Mouse (Mus musculus): ENCODE results near the gene Mnat1. TPM values are rescaled to one million over a fixed set of nuclear protein-coding genes. Genes with fewer than 3 reads are reported as not detected.

Gene Mnat1
- total and polyA plus RNA-seq, 2 experiments from 2014 or later: 13.2 to 16.1 TPM

DNA sequence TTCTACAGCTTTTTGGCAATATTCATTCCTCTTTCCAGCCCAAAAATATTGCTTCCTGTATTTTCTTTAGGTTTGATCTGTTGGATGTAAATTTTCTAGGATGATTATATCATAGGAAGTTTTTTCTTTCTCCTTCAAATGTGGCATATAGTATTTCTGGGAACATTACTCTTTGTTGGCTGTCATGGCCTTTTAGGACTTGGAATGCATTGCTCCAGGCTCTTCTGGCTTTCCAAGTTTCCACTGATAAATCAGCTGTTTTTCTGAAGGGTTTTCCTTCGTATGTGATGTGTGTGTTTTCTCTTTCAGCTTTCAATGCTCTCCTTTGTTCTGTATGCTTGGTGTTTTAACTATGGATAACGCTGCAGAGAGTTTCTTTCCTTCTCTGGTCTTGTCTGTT, 131.5 kb downstream of the Mnat1 start:
- Histone ChIP-seq H3K4me3 (ENCODE audit: low read depth, low read length) (no peak overlapping the region), H3K9me3 (ENCODE audit: low read length) (no peaks in the 10 kb centered on the region), H3K27me3 (ENCODE audit: insufficient read depth, low read length) (no peaks in the 10 kb centered on the region), H3K9ac (replicated peaks; ENCODE audit: low read length, poor library complexity, severe bottlenecking) (no peak overlapping the region), H3K4me2 (ENCODE audit: low read depth, low read length, poor library complexity, severe bottlenecking) (no peak overlapping the region), H3K4me1 (ENCODE audit: insufficient read depth, low read length) (no peaks in the 10 kb centered on the region), H3K27ac (ENCODE audit: low read depth, low read length) (no peak overlapping the region), H3K36me3 (ENCODE audit: insufficient read depth, low read length) (no peaks in the 10 kb centered on the region)
- TF ChIP-seq CTCF (IDR thresholded peaks at IDR 0.05): no peak
- ATAC-seq (ENCODE audit: low FRiP score) (no peak), DNase-seq (ENCODE audit: low spot score) (no peak)
- WGBS: 79% methylated on average over 2 of the region's 2 CpGs

DNA sequence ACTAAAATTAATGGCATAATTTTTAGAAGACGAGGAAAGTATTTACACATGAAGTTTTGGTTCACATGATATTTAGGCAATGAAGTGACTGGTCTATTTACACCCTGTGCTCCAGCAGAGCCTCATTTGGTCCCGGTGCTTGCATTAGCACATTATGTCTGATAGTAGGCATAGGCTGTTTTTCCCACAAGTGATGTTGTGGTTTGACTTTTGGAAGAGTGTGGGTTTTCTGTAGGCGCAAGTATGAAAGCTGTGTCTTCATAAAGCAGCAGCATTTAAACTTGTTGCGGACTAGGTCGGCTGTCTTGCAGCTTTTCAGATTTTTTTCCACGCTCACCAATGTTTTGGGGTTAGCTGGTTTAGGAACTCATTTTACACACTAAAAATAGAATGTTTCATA, 135.8 kb downstream of the Mnat1 start:
- Histone ChIP-seq H3K9me3 (ENCODE audit: low read length) (no peaks in the 10 kb centered on the region), H3K9ac (replicated peaks; ENCODE audit: low read length, poor library complexity, severe bottlenecking) (no peak overlapping the region), H3K4me1 (ENCODE audit: insufficient read depth, low read length) (no peaks in the 10 kb centered on the region), H3K4me2 (ENCODE audit: low read depth, low read length, poor library complexity, severe bottlenecking) (no peak overlapping the region), H3K4me3 (ENCODE audit: low read depth, low read length) (no peak overlapping the region), H3K36me3 (ENCODE audit: insufficient read depth, low read length) (no peaks in the 10 kb centered on the region), H3K27me3 (ENCODE audit: insufficient read depth, low read length) (no peaks in the 10 kb centered on the region), H3K27ac (ENCODE audit: low read depth, low read length) (no peak overlapping the region)
- TF ChIP-seq CTCF (IDR thresholded peaks at IDR 0.05): no peak
- DNase-seq (ENCODE audit: low spot score): no peak
- WGBS: 94% methylated on average over 6 of the region's 6 CpGs
- ATAC-seq (ENCODE audit: low FRiP score): no peak

DNA sequence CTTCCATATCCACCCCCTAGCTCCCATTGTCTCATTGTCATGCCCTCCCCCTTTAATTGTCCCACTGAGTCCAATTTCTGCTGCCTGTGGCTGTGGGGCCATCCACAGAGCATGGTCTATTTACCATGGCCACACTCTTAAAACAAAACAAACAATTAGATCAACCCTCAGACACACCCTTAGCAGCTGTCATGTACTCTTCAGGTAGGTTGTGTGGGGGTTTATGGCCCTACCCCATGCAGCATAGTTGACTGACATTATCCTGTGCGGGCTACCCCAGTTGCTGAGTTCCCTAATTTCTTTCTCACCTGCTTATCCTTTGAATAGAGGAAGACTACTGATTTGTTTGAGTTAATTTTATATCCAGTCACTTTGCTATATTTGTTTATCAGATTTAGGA, 136.8 kb downstream of the Mnat1 start:
- Histone ChIP-seq H3K9ac (replicated peaks; ENCODE audit: low read length, poor library complexity, severe bottlenecking) (no peak overlapping the region), H3K27me3 (ENCODE audit: insufficient read depth, low read length) (no peaks in the 10 kb centered on the region), H3K4me2 (ENCODE audit: low read depth, low read length, poor library complexity, severe bottlenecking) (no peak overlapping the region), H3K4me3 (ENCODE audit: low read depth, low read length) (no peak overlapping the region), H3K27ac (ENCODE audit: low read depth, low read length) (no peak overlapping the region), H3K9me3 (ENCODE audit: low read length) (no peaks in the 10 kb centered on the region), H3K4me1 (ENCODE audit: insufficient read depth, low read length) (no peaks in the 10 kb centered on the region), H3K36me3 (ENCODE audit: insufficient read depth, low read length) (no peaks in the 10 kb centered on the region)
- 92% methylated on average over 1 of the region's 1 CpGs for WGBS
- TF ChIP-seq CTCF (IDR thresholded peaks at IDR 0.05): no peak
- no peak for ATAC-seq (ENCODE audit: low FRiP score)
- no peak for DNase-seq (ENCODE audit: low spot score)

DNA sequence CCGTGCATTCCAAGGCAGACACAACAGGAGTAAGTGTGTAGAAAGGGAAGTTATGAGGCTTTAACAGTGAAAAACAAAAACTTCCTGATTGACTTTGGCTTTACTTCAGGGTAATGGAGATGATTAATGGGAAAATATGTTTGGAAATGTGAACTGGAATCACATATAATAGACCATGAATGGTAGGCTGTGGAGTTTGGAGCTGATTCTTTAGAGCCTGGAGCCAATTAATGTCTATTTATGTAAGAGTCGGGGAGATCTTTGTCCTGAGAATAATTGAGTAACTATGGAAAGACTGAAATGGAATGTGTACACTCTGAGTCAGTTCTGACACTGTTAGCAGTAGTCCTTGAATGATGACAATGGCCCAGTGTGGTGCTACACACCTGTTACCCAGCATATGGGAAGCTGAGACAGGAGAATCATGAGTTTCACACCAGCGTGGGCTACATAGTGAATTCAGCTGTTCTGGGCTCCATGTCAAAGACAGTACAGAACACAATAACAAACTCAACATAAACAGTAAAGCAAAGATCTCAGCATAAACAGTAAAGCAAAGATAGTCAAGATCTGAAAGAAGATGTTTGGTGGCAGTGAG, 142.0 kb downstream of the Mnat1 start:
- H3K4me1 ChIP-seq (ENCODE audit: insufficient read depth, low read length): no peaks in the 10 kb centered on the region
- no peaks in the 10 kb centered on the region for H3K9me3 ChIP-seq (ENCODE audit: low read length)
- H3K4me2 ChIP-seq (ENCODE audit: low read depth, low read length, poor library complexity, severe bottlenecking): no peak overlapping the region
- no peaks in the 10 kb centered on the region for H3K27me3 ChIP-seq (ENCODE audit: insufficient read depth, low read length)
- H3K9ac ChIP-seq (replicated peaks; ENCODE audit: low read length, poor library complexity, severe bottlenecking): no peak overlapping the region
- no peak overlapping the region for H3K27ac ChIP-seq (ENCODE audit: low read depth, low read length)
- no peak for TF ChIP-seq CTCF (IDR thresholded peaks at IDR 0.05)
- DNase-seq (ENCODE audit: low spot score) (no peak), ATAC-seq (ENCODE audit: low FRiP score) (no peak)
- no peaks in the 10 kb centered on the region for H3K36me3 ChIP-seq (ENCODE audit: insufficient read depth, low read length)
- H3K4me3 ChIP-seq (ENCODE audit: low read depth, low read length): no peak overlapping the region
- WGBS: 89% methylated on average over 3 of the region's 3 CpGs

DNA sequence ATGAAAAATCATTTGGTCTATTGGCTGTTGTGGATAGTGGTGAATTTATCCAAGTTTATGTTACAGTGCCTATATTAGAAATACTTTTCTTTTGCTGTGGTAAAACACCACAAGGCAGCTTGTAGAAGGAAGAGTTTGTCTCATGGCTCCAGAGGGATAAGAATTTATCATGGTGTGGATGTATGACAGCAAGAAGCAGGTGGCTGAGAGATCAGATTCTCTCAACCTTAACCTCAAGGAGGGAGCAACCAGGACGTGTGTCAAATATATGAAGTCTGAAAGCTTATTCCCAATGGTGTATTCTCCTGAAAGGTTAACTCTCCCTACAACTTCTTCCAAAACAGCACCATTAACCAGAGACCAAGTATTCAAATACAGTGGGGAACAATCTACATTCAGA, 143.1 kb downstream of the Mnat1 start:
- no peak for TF ChIP-seq CTCF (IDR thresholded peaks at IDR 0.05)
- no peaks in the 10 kb centered on the region for H3K9me3 ChIP-seq (ENCODE audit: low read length)
- no peaks in the 10 kb centered on the region for H3K4me1 ChIP-seq (ENCODE audit: insufficient read depth, low read length)
- H3K36me3 ChIP-seq (ENCODE audit: insufficient read depth, low read length): no peaks in the 10 kb centered on the region
- H3K4me3 ChIP-seq (ENCODE audit: low read depth, low read length): no peak overlapping the region
- no peak overlapping the region for H3K4me2 ChIP-seq (ENCODE audit: low read depth, low read length, poor library complexity, severe bottlenecking)
- H3K27me3 ChIP-seq (ENCODE audit: insufficient read depth, low read length): no peaks in the 10 kb centered on the region
- no peak overlapping the region for H3K9ac ChIP-seq (replicated peaks; ENCODE audit: low read length, poor library complexity, severe bottlenecking)
- no peak for DNase-seq (ENCODE audit: low spot score)
- ATAC-seq (ENCODE audit: low FRiP score): no peak
- no peak overlapping the region for H3K27ac ChIP-seq (ENCODE audit: low read depth, low read length)
- WGBS: 87% methylated on average over 1 of the region's 1 CpGs

DNA sequence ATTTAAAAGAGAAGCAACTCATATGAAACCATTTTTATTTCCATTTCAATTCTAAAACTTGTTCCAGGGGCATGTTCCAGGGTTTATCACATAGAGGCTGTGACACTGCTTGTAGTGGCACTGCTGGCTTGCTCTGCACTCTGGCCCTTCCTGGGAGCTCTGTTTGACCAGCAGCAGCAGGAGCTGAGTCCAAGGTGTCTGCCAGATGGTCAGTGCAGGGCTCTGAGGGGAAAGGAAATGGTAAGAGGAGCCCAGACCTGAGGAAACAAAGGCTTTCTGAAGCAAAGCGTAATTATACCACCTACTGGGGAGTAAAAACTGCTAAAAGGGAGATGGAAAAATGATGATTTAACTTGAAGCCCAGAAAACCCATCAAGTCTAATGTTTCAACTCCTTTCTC, 145.0 kb downstream of the Mnat1 start:
- ATAC-seq (ENCODE audit: low FRiP score) (no peak), DNase-seq (ENCODE audit: low spot score) (no peak)
- Histone ChIP-seq H3K4me1 (ENCODE audit: insufficient read depth, low read length) (no peaks in the 10 kb centered on the region), H3K27me3 (ENCODE audit: insufficient read depth, low read length) (no peaks in the 10 kb centered on the region), H3K9ac (replicated peaks; ENCODE audit: low read length, poor library complexity, severe bottlenecking) (no peak overlapping the region), H3K27ac (ENCODE audit: low read depth, low read length) (no peak overlapping the region), H3K4me3 (ENCODE audit: low read depth, low read length) (no peak overlapping the region), H3K9me3 (ENCODE audit: low read length) (no peaks in the 10 kb centered on the region), H3K36me3 (ENCODE audit: insufficient read depth, low read length) (no peaks in the 10 kb centered on the region), H3K4me2 (ENCODE audit: low read depth, low read length, poor library complexity, severe bottlenecking) (no peak overlapping the region)
- 82% methylated on average over 1 of the region's 1 CpGs for WGBS
- TF ChIP-seq CTCF (IDR thresholded peaks at IDR 0.05): no peak

All from midbrain, postnatal 0 days (tissue).